Mouse (Mus musculus) embryonic stem cell, embryonic (primary cell): ENCODE measurements around the gene Sde2.

ENCODE experiments used
- CTCF ChIA-PET, 4 experiments: fragments of 300-600 bp in 2 of 4; fragments of 350-600 bp in 2 of 4; sonication (Branson Sonifier 250); formaldehyde crosslinking; loops; one replicate each; lab custom pipeline; 2022; ENCODE audit warnings: inconsistent platforms in 2 of 4; lab: Charles Lee
- POLR2A ChIA-PET, 4 experiments: fragments of 300-600 bp in 2 of 4; fragments of 350-600 bp in 2 of 4; sonication (Branson Sonifier 250); formaldehyde crosslinking; loops; one replicate each; lab custom pipeline; 2022; ENCODE audit warnings: antibody characterized with exemption in 4 of 4, inconsistent platforms in 1 of 4; lab: Charles Lee

The Sde2 gene

DNA sequence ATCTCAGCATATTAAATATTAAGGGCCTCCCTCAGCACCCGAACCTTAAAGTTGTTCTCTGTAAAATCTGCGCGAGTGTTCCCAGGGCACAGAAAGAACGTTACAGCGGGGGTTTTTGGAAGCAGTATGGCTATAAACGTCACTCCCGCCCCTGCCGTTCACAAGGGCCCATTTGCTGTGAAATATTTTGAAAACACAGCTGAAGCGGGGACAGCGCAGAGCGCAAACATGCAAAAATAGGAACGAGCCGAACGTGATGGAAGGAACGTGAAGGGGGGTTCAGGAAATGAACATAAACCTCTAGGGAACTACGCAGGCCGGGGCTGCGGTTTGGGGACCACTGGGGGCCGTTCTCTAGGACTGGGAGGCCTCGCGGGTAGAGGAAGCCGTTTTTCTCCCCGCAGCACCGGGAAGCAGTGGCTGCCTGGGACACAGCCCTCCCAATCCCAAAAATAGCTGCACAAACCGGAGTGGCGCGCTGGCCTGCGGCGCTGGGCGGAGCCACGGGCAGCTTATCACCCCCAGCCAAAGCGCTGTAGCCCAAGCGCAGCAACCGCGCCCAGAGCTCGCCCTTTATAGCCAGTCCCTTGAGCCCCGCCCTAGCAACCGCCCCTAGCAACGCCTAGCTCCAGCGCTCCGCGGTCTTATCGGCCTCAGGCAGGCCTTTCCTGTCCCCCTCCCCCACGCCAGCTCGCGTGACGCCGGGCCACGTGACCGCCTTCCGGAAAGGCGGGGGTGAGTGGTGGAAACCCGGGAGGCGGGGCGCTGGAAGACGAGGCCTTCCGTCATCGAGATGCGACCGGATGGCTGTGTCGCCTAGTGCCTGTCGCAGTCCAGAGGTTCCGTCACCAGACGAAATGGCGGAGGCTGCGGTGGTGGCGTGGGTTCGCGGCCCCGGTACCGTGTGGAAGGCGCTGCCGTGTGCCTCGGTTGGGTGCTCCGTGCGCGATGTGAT, at the start of gene Sde2:
Gene Sde2, plus strand, starts transcription at position 812 of the 955 bp plus-strand sequence.
- CTCF ChIA-PET = interaction anchor here in 1 of 4 experiments (0.6 to 2.9 kb wide), 5 partner anchors 13 to 444 kb away, joined by 3 to 13 read pairs (median 4); no protein-coding TSS in a partner anchor
- POLR2A ChIA-PET = interaction anchor here (0.5 to 12.9 kb wide), 148 partner anchors 9 to 1274 kb away, joined by 3 to 254 read pairs (median 6); partner anchors contain the start of genes Cnih4 (in 3 of the 4), H3f3a (in 3 of the 4), Lefty1 (in 3 of the 4) and Nvl (in 3 of the 4)

DNA sequence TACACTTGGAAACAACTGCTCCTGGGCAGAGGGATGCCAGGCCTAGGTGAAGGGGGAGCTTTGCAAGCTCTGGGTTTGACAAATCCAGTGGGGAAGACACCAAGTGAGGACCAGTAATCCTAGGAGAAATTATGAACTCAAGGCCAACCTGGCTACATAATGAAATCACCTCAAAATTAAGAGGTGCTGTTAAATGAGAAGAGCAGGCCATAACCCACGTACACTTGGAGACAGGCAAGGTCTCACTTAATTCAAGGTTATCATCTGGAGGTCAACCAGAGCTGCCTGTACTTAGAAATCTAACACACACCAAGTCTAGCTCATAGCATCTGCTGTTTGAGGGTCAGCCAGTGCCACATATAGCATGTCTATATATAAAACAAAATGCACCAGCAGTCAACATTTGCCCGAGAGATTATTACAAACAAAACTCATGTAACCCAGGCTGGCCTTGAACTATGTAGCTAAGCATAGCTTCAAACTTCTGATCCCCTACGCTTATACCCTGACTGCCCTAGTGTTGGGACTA, 49.4 kb upstream of the Sde2 start:
- POLR2A ChIA-PET = interaction anchor here (0.6 to 7.5 kb wide), 35 partner anchors 8 to 233 kb away, joined by 3 to 96 read pairs (median 4); partner anchors contain the start of genes H3f3a (in 3 of the 4), Sde2 (in 3 of the 4) and Parp1 (in 1 of the 4)

DNA sequence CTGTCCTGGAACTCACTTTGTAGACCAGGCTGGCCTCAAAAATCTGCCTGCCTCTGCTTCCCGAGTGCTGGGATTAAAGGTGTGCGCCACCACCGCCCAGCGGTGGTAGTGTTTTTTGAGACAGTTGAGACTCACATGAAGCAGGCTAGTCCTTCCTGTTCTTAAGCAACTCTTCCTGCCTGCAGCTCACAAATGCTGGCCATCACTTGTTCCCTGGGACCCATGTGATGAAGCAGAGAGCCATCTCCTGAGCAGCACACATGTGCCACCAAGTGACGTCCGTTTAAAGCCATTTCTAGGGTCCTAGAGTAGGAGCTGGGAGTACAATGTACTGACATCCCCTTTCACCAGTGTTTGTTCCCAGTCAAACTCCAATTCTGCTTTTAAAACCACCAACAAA, 47.0 kb upstream of the Sde2 start:
- CTCF ChIA-PET = interaction anchor here in 2 of 4 experiments (0.9 to 1.2 kb wide), 4 partner anchors 10 to 60 kb away, joined by 3 to 4 read pairs (median 4); no protein-coding TSS in a partner anchor
- POLR2A ChIA-PET = interaction anchor here (0.6 to 9.6 kb wide), 20 partner anchors 8 to 1097 kb away, joined by 3 to 117 read pairs (median 7); partner anchors contain the start of genes H3f3a (in 3 of the 4), Sde2 (in 2 of the 4) and Acbd3 (in 1 of the 4)

More for the DNA sequence above, 49.4 kb upstream of the Sde2 start:
- CTCF ChIA-PET = interaction anchor here in 3 of 4 experiments (0.5 to 2.3 kb wide), 7 partner anchors 9 to 1534 kb away, joined by 3 to 6 read pairs (median 4); no protein-coding TSS in a partner anchor

DNA sequence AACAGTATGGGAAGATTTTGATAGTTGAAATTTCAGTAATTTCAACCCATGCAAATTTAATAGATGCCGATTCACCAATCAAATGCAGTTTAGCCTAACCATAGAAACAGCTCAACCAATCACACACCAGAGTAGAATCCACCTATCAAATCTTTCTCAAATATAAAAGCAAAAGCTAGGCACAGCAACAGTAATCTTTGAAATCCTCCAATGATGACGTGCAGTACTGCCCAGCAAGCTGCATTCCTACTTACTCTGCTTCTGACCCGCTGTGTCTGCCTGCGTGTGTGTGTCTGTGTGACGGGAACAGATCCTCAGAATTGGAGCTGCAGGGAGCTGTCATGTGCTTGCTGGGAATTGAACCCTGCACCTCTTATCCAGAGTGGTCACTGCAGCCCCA, 42.1 kb upstream of the Sde2 start:
- ChIA-PET CTCF (interaction anchor here in 3 of 4 experiments (0.6 to 1.6 kb wide), 11 partner anchors 15 to 731 kb away, joined by 3 to 8 read pairs (median 3); no protein-coding TSS in a partner anchor), POLR2A (interaction anchor here (0.6 to 12.0 kb wide), 36 partner anchors 7 to 1401 kb away, joined by 3 to 254 read pairs (median 5); partner anchors contain the start of genes Sde2 (in 3 of the 4) and Parp1 (in 1 of the 4))

DNA sequence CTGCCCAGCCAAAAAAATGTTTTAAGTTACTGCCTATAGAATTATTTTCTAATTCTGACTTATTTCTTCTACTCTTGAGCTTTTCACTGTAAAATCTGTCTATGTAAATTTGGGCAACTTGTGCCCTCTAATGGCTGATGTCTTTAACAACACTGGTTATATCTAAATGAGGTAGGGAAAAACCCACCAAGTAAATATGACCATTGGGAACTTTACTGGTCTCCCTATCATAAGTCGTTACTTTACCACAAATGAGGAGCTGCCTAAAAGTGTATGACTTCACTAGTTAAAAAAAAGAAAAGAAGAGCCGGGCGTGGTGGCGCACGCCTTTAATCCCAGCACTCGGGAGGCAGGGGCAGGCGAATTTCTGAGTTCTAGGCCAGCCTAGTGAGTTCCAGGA, 40.0 kb upstream of the Sde2 start:
- POLR2A ChIA-PET = interaction anchor here (0.6 to 12.0 kb wide), 43 partner anchors 9 to 1757 kb away, joined by 3 to 254 read pairs (median 7); partner anchors contain the start of genes Sde2 (in 3 of the 4) and Pycr2 (in 1 of the 4)

DNA sequence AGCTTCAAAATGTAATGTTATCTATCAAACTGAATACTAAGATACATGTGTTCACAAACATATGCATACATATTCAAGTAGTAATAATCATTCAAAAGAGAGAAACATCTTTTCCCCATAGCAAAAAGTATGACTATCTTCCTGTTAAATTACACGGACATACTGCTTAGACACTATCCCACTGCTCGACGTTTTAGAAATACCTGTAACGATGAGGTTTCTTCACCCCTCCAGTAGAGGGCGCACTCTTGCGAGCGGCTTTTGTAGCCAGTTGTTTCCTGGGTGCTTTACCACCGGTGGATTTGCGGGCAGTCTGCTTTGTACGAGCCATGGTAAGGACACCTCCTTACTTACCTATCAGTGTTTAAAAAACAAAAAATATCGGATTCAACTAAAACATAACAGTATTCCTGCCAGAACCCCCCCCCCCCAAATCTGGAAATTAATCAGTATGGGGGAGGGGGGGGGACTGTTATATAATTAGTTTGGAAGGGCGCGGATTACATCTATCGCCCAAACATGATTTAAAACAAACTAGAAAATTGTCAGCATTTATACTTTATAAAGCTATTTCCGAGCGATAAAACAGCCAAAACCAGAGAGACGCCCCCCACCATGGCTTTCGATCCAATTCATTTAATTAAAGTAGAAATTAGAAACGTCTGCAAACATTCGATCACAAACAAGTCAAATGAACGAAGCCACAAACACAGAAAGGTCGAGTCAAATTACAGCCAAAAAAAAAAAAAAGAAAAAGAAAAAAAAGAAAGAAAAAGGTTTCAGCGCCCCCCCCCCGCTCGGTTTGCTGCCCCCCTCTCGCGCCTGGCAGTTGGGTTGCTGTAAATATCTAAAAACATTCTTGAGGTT, 39.1 kb upstream of the Sde2 start:
- ChIA-PET CTCF (interaction anchor here in 3 of 4 experiments (0.6 to 1.5 kb wide), 4 partner anchors 18 to 1191 kb away, joined by 4 to 6 read pairs (median 4); no protein-coding TSS in a partner anchor), POLR2A (interaction anchor here in 3 of 4 experiments (0.6 to 12.0 kb wide), 44 partner anchors 8 to 530 kb away, joined by 3 to 254 read pairs (median 6); partner anchors contain the start of genes Sde2 (in 3 of the 3), Lefty2 (in 1 of the 3) and Lin9 (in 1 of the 3))

More for the DNA sequence above, 40.0 kb upstream of the Sde2 start:
- CTCF ChIA-PET = interaction anchor here (0.6 to 1.9 kb wide), 14 partner anchors 10 to 1190 kb away, joined by 3 to 8 read pairs (median 4); no protein-coding TSS in a partner anchor

DNA sequence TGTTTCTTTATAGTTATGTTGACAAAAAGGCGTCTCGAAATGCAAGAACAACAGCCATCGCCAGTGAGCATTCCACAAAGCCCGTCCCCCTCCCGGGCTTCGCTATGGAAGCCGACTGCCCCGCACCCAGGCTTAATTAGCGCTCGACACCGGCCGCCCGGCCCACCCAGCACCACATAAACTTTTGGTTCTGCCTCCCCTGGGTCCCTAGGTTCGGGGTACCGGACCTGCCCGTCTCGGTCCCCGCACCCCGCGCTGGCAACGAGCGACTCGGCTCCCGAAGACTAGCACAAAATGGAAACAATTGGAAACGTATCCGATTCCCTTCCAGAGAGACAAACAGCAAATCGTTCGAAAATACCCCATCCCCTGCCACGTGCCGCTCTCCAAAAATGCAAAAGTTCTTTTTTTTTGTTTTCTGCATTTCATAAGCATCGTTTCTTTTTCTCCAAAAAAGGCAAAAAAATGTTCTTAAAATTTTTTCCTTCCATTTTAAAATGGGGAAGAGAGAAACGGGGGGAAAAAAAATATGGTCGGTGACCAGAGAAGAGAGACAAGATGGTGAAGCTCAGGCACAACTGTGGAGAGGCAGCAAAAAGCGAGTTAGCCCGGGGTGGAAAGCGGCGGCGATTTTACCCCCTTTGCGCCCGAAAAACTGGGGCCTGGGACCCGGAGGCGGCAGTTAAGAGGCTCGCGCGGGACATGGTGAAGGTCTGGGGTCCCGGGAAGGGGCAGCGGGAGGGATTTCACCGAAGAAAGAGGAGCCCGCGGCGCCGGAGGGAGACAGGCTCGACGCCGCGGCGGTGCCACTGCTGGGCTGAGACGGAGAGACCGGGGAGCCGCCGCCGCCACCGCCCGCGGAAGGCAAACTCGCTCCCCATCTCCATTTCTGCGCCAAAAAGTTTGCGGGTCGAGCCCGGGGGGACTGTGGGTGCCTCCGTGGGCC, 38.2 kb upstream of the Sde2 start:
- CTCF ChIA-PET = interaction anchor here in 2 of 4 experiments (0.7 to 1.6 kb wide), 3 partner anchors 21 to 89 kb away, joined by 3 to 4 read pairs (median 4); no protein-coding TSS in a partner anchor
- POLR2A ChIA-PET = interaction anchor here (0.6 to 12.0 kb wide), 68 partner anchors 8 to 1220 kb away, joined by 3 to 254 read pairs (median 8); partner anchors contain the start of genes Sde2 (in 3 of the 4), Lin9 (in 2 of the 4), Pycr2 (in 2 of the 4) and Lefty2 (in 1 of the 4)

DNA sequence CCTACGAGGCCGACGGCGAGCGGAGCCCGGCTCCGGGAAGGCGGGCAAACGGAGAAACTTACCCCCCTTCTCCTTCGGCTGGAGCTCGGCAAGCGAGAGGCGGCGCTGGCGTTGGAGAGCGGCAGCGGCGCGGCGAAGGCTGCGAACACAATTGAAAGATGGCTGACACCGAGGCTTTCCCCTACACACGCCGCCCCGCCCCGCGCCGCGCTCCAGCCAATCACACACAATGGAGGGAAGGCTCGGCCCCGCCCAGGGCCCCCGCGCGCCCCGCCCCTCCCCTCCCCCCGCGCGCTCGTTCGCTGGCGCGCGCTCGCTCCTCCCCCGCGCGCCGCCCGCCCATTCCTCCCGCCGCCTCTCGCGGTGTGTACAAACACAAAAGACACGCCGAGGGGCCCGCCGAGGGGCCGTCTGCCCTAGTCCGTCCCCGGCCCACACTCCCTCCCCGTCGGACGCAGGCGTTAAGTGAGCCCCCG, 37.5 kb upstream of the Sde2 start:
- ChIA-PET CTCF (interaction anchor here in 2 of 4 experiments (0.8 to 1.6 kb wide), 2 partner anchors 50 to 88 kb away, joined by 3 to 4 read pairs; no protein-coding TSS in a partner anchor), POLR2A (interaction anchor here (0.6 to 12.0 kb wide), 67 partner anchors 9 to 1220 kb away, joined by 3 to 254 read pairs (median 7); partner anchors contain the start of genes Sde2 (in 3 of the 4), Lin9 (in 2 of the 4), Pycr2 (in 2 of the 4) and Lefty2 (in 1 of the 4))

DNA sequence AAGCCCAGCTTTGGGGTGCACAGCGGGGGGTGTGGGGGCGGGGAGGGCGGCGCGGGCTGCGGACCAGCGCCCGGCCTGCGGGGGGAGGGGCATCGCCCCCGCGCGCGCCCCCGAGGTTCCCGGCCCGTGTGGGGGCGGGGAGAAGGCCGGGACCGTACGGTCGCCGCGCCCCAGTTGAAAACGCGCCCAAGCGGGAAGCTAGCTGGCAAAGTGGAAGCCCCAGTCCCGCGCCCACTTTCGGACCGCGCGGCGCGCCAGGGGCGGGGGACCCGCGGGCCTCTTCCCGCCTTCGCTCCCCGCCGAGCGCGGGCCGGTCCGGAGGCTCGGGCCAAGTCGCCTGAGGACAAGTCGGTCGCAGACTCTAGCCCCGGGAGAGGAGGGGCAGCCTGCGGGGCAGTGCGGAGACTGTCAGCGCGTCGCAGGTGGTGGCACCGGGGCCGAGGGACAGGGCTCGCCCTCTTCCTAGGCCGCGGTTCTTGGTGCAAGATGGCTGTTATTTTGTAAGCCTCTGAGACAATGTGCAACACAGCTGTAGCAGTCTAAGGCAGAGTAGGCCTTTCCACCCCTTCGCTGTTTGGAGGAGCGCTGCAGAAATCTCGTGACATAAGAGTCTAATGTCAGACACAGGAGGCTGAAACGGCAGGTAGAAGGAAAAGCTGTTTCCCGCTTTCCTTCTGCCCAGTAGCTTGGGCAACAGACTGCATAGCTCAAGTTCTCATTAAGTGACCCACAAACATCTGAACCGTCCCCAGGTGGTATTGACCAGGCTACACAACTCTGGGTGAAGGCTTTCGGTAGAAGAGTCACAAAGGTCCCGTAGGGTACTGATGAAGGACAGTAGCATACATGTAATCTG, 36.8 kb upstream of the Sde2 start, which contains the start of gene H3f3a:
Gene H3f3a, minus strand, starts transcription at position 59 of the 856 bp plus-strand sequence.
- ChIA-PET CTCF (interaction anchor here in 3 of 4 experiments (0.6 to 1.6 kb wide), 5 partner anchors 12 to 87 kb away, joined by 3 to 5 read pairs (median 4); no protein-coding TSS in a partner anchor), POLR2A (interaction anchor here (0.6 to 12.0 kb wide), 81 partner anchors 7 to 1219 kb away, joined by 3 to 254 read pairs (median 6); partner anchors contain the start of genes Sde2 (in 4 of the 4), Lin9 (in 2 of the 4), Pycr2 (in 2 of the 4) and Acbd3 (in 1 of the 4))

DNA sequence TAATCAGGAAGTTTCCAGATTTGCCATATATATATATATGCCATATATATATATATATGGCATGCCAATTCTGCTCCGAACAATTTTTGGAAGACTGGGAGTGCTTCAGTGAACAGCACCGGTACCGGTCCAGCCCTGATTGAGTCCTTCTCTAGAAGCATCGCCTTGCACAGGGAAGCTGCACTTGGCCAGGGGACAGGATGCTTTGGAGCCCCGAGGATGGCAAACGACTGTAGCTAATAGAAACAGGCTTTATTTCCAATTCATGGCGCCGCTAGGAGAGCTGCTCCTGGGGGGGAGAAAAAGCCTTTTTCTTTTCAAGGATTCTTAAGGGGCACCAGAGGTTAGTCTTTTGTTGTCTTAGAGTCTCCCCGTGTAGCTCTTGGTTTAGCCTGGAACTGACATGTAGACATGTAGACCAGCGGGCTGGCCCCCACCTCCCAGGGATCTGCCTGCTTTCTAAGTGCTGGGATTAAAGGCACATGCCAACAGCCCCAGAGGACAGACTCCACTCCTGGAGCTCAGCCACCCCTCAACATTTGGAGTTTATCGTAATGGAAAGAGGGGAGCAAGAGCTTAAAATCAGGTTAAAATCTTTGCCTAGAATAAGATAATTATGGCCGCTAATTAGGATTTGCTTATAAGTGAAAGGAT, 35.4 kb upstream of the Sde2 start:
- POLR2A ChIA-PET = interaction anchor here (0.5 to 12.0 kb wide), 35 partner anchors 8 to 533 kb away, joined by 3 to 254 read pairs (median 5); partner anchors contain the start of genes Sde2 (in 3 of the 4), Lefty1 (in 1 of the 4) and Parp1 (in 1 of the 4)
- CTCF ChIA-PET = interaction anchor here in 1 of 4 experiments (0.7 to 1.6 kb wide), 2 partner anchors 37 to 41 kb away, joined by 3 to 5 read pairs; no protein-coding TSS in a partner anchor

DNA sequence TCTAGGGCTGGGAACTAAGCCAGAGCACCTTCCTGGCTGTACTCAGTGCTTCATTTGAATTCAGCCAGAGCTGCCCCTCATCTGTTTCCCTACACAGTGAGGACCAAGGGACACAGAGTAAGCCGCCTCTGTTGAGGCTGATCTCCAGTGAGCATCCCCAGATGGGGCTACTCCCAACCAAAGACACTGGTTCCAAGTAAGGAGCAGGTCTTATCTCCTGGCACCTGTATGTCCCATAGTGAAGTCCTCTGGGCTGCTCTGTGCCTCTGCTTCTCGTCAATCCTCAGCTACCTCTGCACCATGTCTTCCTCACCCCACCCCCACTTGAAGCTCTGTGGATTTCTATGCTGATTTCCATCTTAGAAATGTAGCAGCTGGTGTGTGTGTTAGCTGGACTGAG, 32.9 kb upstream of the Sde2 start:
- ChIA-PET POLR2A (interaction anchor here in 3 of 4 experiments (0.6 to 12.0 kb wide), 17 partner anchors 8 to 266 kb away, joined by 3 to 254 read pairs (median 6); partner anchors contain the start of gene Sde2 (in 3 of the 3)), CTCF (interaction anchor here in 2 of 4 experiments (0.9 to 1.4 kb wide), 3 partner anchors 12 to 222 kb away, joined by 3 to 5 read pairs (median 3); no protein-coding TSS in a partner anchor)

DNA sequence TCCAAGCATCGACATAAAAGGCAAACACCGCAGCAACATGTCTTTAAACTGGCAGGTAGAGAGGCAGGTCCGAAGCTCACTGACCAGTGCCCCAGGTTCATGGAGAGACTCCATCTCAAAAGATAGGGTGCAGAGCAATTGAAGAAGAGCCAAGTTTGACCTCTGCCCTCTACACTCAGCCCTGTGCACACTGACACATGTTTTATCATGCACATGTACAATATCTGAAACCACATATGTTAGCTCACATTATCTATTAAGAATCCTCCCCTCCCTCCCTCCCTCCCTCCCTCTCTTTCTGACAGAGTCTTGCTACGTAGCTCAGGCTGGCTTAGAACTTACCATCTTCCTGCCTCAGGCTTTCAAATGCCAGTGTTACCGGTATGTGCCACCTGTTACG, 29.8 kb upstream of the Sde2 start:
- ChIA-PET POLR2A (interaction anchor here in 2 of 4 experiments (0.6 to 2.7 kb wide), 12 partner anchors 9 to 296 kb away, joined by 3 to 14 read pairs (median 4); partner anchors contain the start of gene Sde2 (in 2 of the 2)), CTCF (interaction anchor here in 2 of 4 experiments (0.5 to 1.1 kb wide), 2 partner anchors 27 to 80 kb away, joined by 3 to 4 read pairs; no protein-coding TSS in a partner anchor)

DNA sequence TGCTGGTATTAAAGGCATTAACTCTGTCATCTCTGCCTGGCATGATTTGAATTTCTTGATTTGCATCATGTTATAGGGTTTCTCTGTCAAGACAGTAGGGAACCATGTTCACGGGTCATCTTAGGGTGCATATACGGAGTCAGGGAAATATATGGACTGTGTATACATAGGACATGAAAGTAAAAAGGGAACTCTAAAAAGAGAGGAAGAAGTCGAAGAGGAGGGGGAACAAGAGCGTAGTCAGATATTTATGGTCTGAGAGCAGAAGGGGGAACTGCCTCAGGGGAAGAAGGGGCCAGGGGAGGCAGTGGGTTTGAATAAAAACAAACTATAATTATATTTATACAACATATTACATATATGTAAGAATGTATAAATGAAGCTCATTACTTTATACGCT, 28.7 kb upstream of the Sde2 start:
- ChIA-PET POLR2A (interaction anchor here in 2 of 4 experiments (0.6 to 5.0 kb wide), 11 partner anchors 7 to 67 kb away, joined by 3 to 54 read pairs (median 4); partner anchors contain the start of genes H3f3a (in 2 of the 2) and Sde2 (in 2 of the 2)), CTCF (interaction anchor here in 1 of 4 experiments (0.7 kb wide), 1 partner anchor 59 kb away, joined by 3 read pairs; no protein-coding TSS in a partner anchor)
